Mouse (Mus musculus): ENCODE measurements at regions not wholly inside any gene's neighbourhood (a gene's known extent, or its start where the extent isn't known, plus 50 kb on each side); places are given as distances from the start of the nearest gene placed in this dataset.

- no peak for DNase-seq
- intact Hi-C loops (cut with DNase I): no loop called here
Measured at GRCm38 (mm10) chr6:148551097-148551496, 106.9 kb upstream of the Tmtc1 start.

GRCm38 (mm10) chr6:148548138-148548778, 104.1 kb upstream of the Tmtc1 start:
- intact Hi-C loops (cut with DNase I): no loop called here
- DNase-seq: no peak

- intact Hi-C loops (cut with DNase I): no loop called here
- no peak for DNase-seq
Measured at GRCm38 (mm10) chr6:148543047-148543446, 98.9 kb upstream of the Tmtc1 start.

GRCm38 (mm10) chr6:148541981-148542380, 97.8 kb upstream of the Tmtc1 start:
- intact Hi-C loops (cut with DNase I): no loop called here
- no peak for DNase-seq

- intact Hi-C loops (cut with DNase I): no loop called here
- no peak for DNase-seq
Measured at GRCm38 (mm10) chr6:148539207-148539960, 95.2 kb upstream of the Tmtc1 start.

GRCm38 (mm10) chr6:148534364-148534763, 90.2 kb upstream of the Tmtc1 start:
- intact Hi-C loops (cut with DNase I): no loop called here
- DNase-seq: no peak

- no peak for DNase-seq
- intact Hi-C loops (cut with DNase I): no loop called here
Measured at GRCm38 (mm10) chr6:148531068-148531467, 86.9 kb upstream of the Tmtc1 start.

- intact Hi-C loops (cut with DNase I): no loop called here
- no peak for DNase-seq
Measured at GRCm38 (mm10) chr6:148528611-148529010, 84.4 kb upstream of the Tmtc1 start.

- no peak for DNase-seq
- intact Hi-C loops (cut with DNase I): no loop called here
Measured at GRCm38 (mm10) chr6:148522893-148523292, 78.7 kb upstream of the Tmtc1 start.

- no peak for DNase-seq
- intact Hi-C loops (cut with DNase I): no loop called here
Measured at GRCm38 (mm10) chr6:148517536-148518245, 73.5 kb upstream of the Tmtc1 start.

- no peak for DNase-seq
- intact Hi-C loops (cut with DNase I): no loop called here
Measured at GRCm38 (mm10) chr6:148516654-148517053, 72.5 kb upstream of the Tmtc1 start.

GRCm38 (mm10) chr6:148515105-148515504, 70.9 kb upstream of the Tmtc1 start:
- intact Hi-C loops (cut with DNase I): no loop called here
- DNase-seq: no peak

- DNase-seq: no peak
- intact Hi-C loops (cut with DNase I): no loop called here
Measured at GRCm38 (mm10) chr6:148514645-148515044, 70.5 kb upstream of the Tmtc1 start.

GRCm38 (mm10) chr6:148514124-148514523, 69.9 kb upstream of the Tmtc1 start:
- intact Hi-C loops (cut with DNase I): no loop called here
- DNase-seq: no peak

- intact Hi-C loops (cut with DNase I): no loop called here
- no peak for DNase-seq
Measured at GRCm38 (mm10) chr6:148513134-148513533, 68.9 kb upstream of the Tmtc1 start.

- no peak for DNase-seq
- intact Hi-C loops (cut with DNase I): no loop called here
Measured at GRCm38 (mm10) chr6:148505325-148505724, 61.1 kb upstream of the Tmtc1 start.

GRCm38 (mm10) chr6:148500251-148501179, 56.3 kb upstream of the Tmtc1 start:
- peak; percentile 5 for DNase-seq
- intact Hi-C loops (cut with DNase I): no loop called here
